Mouse (Mus musculus) CD4-positive naive resting alpha-beta T cell, adult 57 days (primary cell): ENCODE results near the gene Gm10471. TPM values are rescaled to one million over a fixed set of nuclear protein-coding genes. Genes with fewer than 3 reads are reported as not detected.

Experiments used
- total RNA-seq: library from RNA; stranded (reverse); gene quantifications from one replicate; pipeline ENCODE4 v1.2.4, GENCODE M21; 2023

Gene Gm10471
- not detected for total RNA-seq

DNA sequence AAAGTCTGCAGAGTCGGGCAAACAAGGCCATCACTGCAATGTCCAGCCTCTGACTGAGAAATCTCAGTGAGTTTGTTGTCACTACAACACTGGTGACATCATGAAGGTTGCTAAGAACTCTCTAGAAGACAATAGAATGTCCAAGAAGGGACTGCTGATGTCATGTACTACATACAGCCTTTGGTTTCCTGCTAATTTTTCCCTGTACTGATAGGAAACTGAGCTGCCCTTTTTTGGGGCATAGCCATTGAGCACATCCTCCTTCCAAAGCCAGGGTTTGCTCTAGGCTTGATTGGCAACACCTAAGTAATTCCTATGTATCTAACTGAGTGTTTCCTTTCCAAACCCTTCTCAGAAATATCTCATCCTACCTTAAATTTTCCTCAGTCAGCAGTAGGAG is at the start of gene Gm10471:
Gene Gm10471 (minus strand): TSS at position 101 of the 400 bp plus-strand sequence.

GRCm38 (mm10) chr5:26121321-26121720 is 32.2 kb upstream of the Gm10471 start, which contains the start of gene Gm10220:
Gm10220 (minus strand) TSS chr5:26121421.

DNA sequence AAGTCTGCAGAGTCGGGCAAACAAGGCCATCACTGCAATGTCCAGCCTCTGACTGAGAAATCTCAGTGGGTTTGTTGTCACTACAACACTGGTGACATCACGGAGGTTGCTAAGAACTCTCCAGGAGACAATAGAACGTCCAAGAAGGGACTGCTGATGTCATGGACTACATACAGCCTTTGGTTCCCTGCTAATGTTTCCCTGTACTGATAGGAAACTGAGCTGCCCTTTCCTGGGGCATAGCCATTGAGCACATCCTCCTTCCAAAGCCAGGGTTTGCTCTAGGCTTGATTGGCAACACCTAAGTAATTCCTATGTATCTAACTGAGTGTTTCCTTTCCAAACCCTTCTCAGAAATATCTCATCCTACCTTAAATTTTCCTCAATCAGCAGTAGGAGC is 16.2 kb upstream of the Gm10471 start, which contains the start of gene 5031410I06Rik:
Gene 5031410I06Rik (minus strand): TSS at position 101 of the 400 bp plus-strand sequence.

GRCm38 (mm10) chr5:26058481-26058880 is 30.6 kb downstream of the Gm10471 start, which contains the start of gene Gm7347:
Gm7347 (minus strand) TSS chr5:26058581.

DNA sequence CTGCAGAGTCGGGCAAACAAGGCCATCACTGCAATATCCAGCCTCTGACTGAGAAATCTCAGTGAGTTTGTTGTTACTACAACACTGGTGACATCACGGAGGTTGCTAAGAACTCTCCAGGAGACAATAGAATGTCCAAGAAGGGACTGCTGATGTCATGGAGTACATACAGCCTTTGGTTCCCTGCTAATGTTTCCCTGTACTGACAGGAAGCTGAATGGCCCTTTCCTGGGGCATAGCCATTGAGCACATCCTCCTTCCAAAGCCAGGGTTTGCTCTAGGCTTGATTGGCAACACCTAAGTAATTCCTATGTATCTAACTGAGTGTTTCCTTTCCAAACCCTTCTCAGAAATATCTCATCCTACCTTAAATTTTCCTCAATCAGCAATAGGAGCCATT is 49.6 kb downstream of the Gm10471 start, which contains the start of gene Speer4a:
Gene Speer4a (minus strand): TSS at position 101 of the 400 bp plus-strand sequence.

Other genes with a start within 250 kb of the Gm10471 start
- gene Gm21663, start 146.9 kb downstream of the Gm10471 start, total RNA-seq = not detected
- gene Gm21671, start 134.9 kb downstream of the Gm10471 start, total RNA-seq = not detected
- not detected for gene Gm21680, start 116.6 kb downstream of the Gm10471 start, total RNA-seq
- not detected for gene Gm21698, start 100.6 kb downstream of the Gm10471 start, total RNA-seq
- not detected for gene Gm1979, start 84.5 kb downstream of the Gm10471 start, total RNA-seq
- not detected for gene Gm5862, start 66.4 kb downstream of the Gm10471 start, total RNA-seq
- not detected for gene Speer4a, start 49.7 kb downstream of the Gm10471 start, total RNA-seq
- gene Gm7347, start 30.7 kb downstream of the Gm10471 start, total RNA-seq = not detected
- gene 5031410I06Rik, start 16.1 kb upstream of the Gm10471 start, total RNA-seq = not detected
- not detected for gene Gm10220, start 32.1 kb upstream of the Gm10471 start, total RNA-seq
- gene Gm7361, start 168.4 kb upstream of the Gm10471 start, total RNA-seq = not detected